Mouse (Mus musculus): Measurements from ENCODE around the gene H6pd. TPM values are rescaled to one million over a fixed set of nuclear protein-coding genes. Genes with fewer than 3 reads are reported as not detected.

Gene H6pd
- polyA plus RNA-seq, 1 experiment: 5.7 TPM

DNA sequence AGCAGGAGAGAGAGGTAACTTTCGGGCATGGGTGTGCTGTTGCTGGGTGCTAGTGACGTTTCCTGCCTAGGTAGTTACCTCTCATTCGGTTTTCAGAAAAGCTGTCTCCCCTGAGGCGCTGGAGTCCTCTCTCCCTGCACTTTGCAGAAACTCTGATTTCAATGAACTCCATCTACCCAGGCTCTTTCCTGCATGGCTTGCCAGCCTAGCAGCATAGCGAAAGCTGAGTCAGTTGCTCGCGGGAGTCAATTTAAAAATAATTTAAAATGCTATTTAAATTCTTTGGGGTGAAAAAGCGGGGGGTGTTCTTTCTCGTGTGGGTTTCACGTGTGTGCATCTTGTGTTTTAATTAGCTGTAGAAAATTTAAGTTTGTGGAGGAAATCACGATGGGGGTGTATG, 21.1 kb upstream of the H6pd start:
- peak; percentile 45 to 72 for DNase-seq (ENCODE audit: extremely low spot score in 1 of 2, low spot score in 1 of 2)

DNA sequence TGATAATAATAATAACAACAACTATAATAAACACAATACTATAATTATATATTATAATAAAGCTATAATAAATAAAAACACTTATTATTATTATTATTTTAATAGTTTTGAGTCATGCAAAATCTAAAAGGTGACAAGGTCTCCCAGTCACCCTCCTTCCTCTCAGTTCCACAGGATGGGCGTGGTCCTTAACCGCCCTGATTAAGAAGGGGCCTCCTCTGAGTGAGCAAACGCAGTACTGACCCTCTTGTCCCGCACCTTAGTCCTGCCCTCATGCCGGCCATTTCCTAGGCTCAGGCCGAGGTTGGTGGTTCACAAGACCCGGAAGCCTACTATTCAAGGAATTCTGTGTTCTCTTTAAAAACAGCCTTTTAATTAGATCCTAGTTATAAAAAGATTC, 14.7 kb upstream of the H6pd start:
- DNase-seq (ENCODE audit: extremely low spot score in 1 of 2, low spot score in 1 of 2): no peak

DNA sequence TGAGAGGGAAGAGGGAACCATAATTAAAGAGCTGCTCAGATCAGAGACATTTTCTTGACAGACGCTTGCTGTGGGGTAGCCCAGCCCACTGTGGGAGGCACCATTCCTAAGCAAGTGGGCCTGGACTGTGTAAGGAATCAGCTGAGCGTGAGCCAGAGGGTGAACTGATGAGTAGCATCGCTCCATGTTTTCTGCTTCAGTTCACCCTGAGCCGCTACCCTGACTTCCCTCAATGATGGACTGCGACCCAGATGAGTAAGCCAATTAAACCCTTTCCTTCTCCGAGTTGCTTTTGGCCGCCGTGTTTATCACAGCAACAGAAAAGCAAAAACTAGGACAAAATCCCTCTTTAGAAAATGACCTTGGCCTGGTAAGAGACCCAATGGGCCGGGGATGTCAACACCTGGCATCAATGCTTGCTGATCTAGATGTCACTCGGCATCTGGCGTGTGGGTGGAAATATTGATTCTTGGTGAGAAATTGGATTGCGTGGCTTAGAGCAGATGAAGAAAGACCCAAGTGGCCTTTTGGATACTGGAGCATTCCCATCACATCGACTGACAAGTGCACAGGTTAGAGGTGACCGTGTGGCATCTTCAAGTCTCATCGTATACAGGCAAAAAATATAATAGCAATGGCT, 11.0 kb upstream of the H6pd start:
- DNase-seq (ENCODE audit: extremely low spot score in 1 of 2, low spot score in 1 of 2): no peak

DNA sequence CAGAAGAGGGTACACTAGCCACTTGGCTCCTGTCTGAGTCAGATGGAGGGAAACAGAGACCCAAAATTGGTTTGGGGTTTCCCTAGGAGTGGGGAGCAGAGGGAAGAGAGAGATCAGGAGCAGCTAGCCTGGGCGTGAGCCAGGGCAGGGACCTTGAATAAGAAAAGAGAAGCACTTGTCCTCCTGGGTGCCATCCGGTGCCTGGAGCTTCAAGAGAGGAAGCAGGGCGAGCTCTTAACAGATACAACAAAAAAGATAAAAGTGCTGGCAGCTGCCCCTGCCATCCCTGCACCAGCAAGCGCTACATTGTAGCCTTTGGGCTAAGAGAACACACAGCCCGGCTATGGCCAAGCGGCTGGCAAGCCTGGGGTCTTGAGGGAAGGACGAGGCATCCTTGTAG, 6.6 kb upstream of the H6pd start:
- no peak for DNase-seq (ENCODE audit: extremely low spot score in 1 of 2, low spot score in 1 of 2)

DNA sequence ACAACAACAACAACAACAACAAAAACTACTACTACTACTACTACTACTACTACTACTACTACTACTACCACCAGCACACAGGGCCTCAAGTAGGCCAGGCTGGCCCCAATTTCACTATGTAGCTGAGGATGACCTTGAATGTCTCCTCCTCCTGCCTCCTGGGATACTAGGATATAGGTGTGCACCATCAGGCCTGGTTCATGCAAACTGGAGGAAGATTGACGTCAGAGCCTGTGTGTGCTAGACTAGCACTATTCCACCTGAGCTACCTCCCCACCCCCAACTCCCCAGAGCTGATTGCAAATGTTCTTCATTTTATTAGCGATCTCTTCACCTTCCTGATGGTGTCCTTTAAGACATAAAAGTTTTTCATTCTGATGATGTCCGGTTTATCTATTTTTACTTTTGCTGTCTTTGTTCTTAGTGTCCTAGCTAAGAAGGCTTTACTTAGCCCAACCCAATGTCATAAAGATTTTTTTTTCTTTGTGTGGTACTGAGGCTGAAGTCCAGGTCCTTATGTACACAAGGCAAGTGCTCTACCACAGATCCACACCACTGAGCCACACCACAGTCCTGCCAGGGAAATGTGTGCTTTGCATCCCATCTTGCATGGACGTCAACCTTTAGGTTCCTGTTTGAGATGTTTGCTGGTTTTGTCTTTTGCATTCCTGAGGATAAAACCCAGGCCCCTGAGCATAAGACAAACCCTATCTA, 5.7 kb upstream of the H6pd start:
- DNase-seq (ENCODE audit: extremely low spot score in 1 of 2, low spot score in 1 of 2): no peak

DNA sequence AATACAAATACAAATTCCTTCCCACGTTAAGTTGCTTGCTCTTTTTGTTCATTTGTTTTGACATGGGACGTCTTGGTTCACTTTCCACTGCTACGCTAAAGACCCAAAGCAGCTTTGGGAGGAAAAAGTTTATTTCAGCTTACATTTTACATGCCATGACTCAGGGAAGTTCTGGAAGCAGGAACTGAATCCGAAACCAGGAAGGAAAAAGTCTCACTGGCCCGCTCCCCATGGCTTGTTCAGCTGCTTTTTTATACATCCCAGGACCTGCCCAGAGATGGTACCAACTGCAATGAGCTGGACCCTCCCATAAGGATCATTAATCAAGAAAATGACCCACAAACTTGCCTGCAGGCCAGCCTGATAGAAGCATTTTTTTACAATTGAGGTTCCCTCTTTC, 5.0 kb upstream of the H6pd start:
- DNase-seq (ENCODE audit: extremely low spot score in 1 of 2, low spot score in 1 of 2): no peak

DNA sequence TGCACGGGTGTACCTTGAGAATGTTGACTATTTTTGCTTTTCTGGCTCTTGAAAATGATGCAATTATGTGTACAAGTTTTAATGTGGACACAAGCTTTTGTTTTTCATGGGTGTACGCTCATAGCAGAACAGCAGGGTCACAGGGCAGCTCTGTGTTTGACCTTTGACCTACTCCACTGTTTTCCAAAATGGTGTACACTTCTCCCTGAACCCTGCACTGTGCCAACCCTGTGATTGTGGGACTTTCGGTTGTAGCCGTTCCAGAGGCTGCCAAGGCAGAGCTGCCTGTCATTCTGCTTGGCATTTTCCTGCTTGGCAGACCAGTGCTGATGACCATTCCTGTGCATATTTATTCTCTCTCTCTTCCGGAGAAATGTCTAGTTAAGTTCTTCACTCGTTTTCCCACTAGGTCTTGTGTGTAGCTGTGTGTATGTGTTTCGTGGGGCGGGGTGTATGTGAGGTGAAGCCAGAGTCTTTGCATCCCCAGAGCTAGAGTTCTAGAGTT, 4.4 kb upstream of the H6pd start:
- DNase-seq (ENCODE audit: extremely low spot score in 1 of 2, low spot score in 1 of 2): no peak

DNA sequence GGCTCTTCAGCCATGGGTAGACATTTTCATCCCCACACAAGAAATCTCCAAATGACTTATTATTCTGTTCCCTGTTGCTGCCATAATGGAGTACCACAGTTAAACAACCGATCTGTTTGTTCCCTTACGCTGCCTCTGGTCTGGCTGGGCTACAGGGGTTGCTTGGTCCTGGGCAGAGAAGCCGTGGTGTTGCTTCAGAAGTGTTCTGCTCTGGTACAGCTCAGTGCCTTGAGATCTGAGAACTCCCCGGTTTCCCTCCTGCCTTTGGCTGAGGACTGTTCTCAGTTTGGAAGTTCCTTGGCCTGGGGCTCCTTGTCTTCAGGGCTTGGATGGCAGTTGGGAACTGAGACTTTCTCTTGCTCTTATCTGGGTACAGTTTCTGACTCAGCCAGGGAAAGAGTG, 3.5 kb upstream of the H6pd start:
- no peak for DNase-seq (ENCODE audit: extremely low spot score in 1 of 2, low spot score in 1 of 2)

DNA sequence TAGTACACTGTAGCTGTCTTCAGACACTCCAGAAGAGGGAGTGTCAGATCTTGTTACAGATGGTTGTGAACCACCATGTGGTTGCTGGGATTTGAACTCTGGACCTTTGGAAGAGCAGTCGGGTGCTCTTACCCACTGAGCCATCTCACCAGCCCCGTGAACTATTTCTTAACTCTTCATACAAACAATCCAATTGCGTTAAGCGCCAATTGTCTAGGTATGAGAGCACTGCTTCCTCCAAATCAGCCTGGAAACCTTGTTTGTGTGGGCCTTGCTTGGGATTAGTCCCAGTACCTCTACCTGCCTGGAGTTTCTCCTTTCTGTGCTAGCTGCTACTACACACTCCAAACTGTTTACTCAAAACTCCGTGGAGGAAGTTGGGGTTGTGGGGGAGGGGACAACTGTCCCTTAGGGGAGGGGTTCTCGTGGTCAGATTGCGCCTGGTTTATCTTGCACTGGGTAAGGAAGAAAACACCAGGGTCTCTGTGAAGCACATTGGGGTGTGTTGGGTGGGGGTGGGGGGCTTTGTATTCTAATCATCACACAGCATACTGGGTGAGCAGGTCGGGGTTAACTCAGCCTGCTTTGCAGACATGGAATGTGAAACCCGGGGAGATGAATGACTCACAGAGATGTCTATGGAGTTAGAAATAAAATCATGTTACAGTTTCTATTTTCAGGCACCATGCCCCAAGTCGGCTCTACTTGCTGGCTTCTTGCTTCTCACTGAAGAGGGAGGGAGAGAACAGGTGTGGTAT, 2.9 kb upstream of the H6pd start:
- DNase-seq (ENCODE audit: extremely low spot score in 1 of 2, low spot score in 1 of 2): peak in 1 of 2 experiments; percentile 57

DNA sequence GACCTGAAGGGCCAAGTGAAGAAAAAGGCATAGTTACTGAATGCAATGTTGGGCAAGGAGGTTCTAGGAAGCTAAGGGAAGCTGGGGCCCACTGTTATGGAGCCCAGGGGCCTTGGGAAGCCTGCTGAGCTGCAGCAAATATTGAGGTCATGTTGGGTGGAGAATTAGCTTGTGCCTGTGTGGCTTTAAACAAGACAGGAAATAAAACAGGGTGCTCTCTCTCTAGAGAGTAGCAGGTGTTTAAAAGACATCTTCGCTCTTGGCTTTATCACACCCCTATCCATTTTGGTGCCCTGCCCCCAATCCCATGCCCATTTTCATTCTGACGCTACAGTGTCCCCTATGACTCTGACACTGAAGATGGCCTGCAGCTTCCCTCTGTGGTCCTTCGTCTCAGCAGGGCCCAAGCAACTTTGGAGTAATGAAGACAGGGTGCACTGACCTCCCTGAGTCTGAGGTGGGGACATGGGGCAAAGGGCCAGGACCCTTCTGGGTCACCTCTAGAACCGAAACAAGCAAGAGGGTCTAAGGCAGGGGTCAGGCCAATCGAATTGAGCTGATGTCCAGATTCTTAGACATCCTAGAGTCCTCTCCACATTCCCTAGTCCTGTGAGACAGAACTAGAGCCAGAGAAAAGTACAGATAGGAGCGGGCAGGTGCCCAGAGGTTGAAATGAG, 1.4 kb upstream of the H6pd start:
- DNase-seq (ENCODE audit: extremely low spot score in 1 of 2, low spot score in 1 of 2): no peak

DNA sequence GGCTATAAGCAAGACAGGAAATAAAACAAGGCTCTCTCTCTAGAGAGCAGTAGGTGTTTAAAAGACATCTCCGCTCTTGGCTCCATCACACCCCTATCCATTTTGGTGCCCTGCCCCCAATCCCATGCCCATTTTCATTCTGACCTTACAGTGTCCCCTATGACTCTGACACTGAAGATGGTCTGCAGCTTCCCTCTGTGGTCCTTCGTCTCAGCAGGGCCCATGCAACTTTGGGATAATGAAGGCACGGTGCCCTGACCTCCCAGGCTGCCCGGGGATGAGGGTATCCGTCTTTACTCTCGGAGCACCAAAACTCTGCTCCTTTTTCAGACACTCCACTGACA, 736 bp upstream of the H6pd start:
- no peak for DNase-seq (ENCODE audit: extremely low spot score in 1 of 2, low spot score in 1 of 2)

DNA sequence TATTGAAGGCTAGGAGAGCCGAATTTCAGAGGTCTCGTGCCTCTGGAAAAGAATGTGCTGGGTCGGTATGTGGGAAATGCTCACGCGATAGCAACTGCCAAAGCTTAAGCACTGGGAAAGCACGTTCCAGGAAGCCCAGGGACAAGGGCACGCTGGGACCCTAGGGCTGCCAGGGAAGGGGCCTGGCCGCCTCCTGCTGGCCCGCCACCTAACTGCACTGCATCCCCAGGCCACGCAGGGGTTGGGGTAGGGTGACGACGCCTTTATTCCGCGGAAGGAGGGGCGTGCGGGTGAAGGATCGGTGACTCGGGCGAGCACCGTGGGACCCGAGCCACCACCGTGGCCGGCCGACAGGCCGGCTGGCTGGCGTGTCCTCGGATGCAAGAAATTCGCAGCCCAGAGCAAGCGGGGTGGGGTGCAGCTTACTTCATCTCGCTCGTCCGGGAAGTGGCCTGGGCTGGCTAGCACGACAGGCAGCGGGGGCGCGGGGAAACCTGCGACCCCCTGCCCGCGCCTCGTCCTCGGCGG, 434 bp downstream of the H6pd start:
- peak in 1 of 2 experiments; percentile 49 for DNase-seq (ENCODE audit: extremely low spot score in 1 of 2, low spot score in 1 of 2)

DNA sequence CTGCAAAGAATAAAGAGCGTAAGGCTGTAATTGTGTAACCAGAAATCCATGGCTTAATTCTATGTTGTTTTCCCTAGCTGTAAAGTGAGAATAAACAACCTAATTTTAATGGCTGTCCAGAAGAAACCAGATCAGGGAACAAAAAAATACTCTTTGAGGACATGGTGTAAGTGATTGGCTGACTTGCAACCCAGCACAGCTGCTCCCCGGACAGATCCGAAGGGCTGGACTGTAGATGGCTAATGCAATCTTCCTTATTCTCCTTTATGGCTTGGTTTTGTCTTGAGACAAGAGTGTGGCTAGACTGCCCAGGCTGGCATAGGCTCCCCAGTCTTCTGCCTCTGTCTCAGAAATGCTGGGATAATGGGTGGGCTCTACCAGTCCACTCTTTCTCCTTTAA, 1.4 kb downstream of the H6pd start:
- no peak for DNase-seq (ENCODE audit: extremely low spot score in 1 of 2, low spot score in 1 of 2)

DNA sequence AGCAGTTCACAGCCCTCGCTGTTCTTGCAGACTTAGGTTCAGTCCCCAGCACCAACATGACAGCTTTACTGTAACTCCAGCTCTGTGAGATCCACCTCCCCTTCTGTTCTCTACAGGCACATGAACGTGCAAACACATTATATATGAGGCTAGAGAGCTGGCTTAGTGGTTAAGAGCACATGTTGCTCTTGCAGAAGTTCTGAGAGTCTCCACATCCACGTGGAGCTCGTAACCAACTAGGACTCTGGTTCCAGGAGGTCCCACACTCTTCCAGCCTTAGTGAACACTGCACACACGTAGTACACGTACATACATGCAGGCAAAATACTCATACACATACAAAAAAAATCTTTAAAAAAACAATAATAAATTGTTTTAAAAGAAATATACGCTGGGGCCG, 1.8 kb downstream of the H6pd start:
- DNase-seq (ENCODE audit: extremely low spot score in 1 of 2, low spot score in 1 of 2): no peak

DNA sequence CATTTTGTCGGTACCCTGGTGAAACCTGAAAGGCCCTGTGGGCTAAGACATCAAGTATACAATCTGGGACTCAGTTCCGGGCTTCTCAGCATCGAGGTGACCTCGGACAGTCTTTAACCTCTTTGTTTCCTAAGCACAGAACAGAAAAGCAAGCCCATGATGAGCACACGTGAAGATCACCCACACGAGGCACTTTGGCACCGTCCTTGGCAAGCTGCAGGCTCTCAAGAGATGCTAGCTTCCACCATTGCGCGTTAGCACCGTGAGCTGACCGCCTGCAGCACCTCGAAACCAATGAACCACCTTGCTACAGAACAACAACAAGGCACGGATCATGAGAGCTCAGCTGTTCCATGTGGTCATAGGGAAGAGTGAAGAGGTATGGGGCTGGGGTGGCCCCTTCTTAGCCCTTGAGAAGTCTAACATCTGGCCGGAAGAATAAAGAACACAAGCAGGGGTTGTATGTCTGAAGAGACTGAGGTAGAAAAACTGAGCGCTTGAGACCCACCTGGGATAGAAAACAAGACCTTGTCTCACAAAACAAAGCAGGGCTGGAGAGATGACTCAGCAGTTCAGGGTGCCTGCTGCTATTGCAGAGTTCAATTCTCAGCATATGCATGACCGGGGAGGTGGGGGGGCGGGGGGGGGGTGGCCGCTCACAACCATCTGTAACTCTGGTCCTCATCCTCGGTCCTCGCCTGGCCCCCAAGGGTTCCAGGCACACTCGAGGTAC, 2.5 kb downstream of the H6pd start:
- no peak for DNase-seq (ENCODE audit: extremely low spot score in 1 of 2, low spot score in 1 of 2)

DNA sequence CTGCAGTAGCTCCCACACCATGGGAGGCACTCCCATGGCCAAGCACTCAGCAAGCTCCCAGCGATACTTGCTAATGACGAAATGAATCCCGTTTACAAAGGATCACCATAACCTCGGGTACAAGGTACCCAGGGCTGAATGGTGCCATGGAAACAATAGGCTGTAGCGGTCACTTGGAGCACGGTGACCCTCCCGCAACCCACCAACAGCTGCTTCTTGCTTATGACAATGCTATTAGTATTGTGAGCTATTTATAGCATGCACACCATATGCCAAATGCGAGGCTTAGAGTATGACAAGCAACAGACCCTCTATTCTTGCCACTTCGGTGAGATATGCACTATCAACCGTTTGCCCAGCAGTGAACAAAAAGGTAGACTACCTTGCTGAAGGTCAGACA, 3.6 kb downstream of the H6pd start:
- no peak for DNase-seq (ENCODE audit: extremely low spot score in 1 of 2, low spot score in 1 of 2)

DNA sequence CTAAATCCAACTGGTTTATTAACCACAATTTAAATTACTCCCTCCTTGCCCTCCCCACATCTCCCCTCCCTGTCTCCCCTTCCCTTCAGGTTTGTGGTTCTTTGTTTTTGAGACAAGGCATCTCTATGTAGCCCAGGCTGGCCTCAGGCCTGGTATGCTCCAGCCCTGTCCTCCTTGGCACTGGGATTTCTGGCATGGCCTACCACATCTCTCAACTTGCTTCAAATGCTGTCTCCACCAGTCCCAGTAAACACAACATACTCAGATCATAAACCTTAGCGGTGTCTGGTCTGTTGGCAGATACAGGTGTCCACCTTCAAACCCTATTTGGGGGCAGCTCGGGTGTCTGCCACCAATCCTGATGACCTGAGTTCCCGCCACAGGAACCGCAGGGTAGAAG, 5.2 kb downstream of the H6pd start:
- no peak for DNase-seq (ENCODE audit: extremely low spot score in 1 of 2, low spot score in 1 of 2)

DNA sequence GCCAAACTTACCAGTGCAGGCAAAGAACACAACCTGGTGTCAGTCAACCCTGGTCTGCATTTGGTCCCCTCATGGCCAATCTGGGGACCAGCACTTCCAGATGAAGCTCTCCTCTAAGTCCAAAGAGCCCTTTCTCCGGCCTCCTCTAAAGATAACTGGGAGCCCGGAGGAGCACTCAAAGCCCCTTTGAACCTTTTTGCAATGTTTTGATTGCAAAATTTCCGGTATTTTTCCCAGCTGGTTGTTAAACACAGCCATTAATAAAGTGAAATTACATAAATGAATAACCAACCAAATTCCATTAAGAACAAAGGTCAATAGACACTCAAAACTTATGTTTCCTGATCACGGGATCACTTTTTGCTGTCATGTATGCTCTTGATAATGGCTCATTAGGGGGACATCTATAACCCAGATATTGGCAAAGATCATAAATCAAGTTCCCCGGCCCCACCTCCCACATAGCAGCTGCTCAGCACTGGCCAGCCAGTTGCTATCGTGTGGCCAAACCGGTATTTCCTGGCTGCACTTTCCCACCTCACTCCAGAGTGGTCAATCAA, 5.7 kb downstream of the H6pd start:
- no peak for DNase-seq (ENCODE audit: extremely low spot score in 1 of 2, low spot score in 1 of 2)

DNA sequence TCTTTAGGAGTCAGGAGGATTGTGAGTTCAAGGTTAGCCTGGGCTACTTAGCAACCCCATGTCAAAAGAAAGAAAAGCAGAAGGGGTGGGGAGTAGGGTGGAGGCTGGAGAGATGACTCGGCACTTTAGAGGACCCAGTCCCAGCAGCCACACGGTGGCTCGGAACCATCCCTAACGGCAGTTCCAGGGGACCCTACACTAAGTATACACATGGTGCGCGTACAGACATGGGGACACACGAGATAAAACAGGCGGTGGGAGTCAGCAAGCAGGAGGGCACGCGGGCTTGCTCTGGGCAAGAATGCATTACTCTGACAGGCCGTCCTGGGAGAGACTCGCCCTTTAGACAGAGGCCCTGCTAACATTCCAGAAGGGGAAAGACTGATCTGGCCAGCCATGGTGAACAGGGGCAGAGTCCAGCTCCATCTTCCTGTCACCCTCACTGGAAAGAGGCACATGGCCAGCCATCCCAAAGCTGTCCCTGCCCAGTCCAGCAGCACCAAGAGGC, 6.7 kb downstream of the H6pd start:
- DNase-seq (ENCODE audit: extremely low spot score in 1 of 2, low spot score in 1 of 2): no peak
